Mouse (Mus musculus) heart, embryonic 13.5 days (tissue): ENCODE results near the gene Rbfox1. TPM values are rescaled to one million over a fixed set of nuclear protein-coding genes. Genes with fewer than 3 reads are reported as not detected.

Experiments used
- ATAC-seq: fragments of 200-750 bp; cut with Nextera tagmentation; 2 replicates; pipeline ENCODE4 v1.8.0; 2017; ENCODE audit warnings: moderate TSS enrichment; ENCODE audit not compliant: insufficient number of reproducible peaks, low FRiP score, low TSS enrichment; ENCODE audit errors: extremely low read depth
- H3K27ac ChIP-seq: fragments of 300-500 bp; sonication (generic); replicated peaks from 2 replicates; pipeline ENCODE4 v1.5.1; 2015; ENCODE audit warnings: moderate library complexity, mild to moderate bottlenecking, inconsistent platforms
- H3K27me3 ChIP-seq: fragments of 300-500 bp; sonication (generic); replicated peaks from 2 replicates; pipeline ENCODE4 v1.6.1; 2015; ENCODE audit warnings: mild to moderate bottlenecking, inconsistent platforms
- H3K36me3 ChIP-seq: fragments of 300-500 bp; sonication (generic); 2 replicates; pipeline ENCODE4 v1.6.1; 2015; ENCODE audit warnings: mild to moderate bottlenecking, inconsistent platforms
- H3K4me1 ChIP-seq: fragments of 300-500 bp; sonication (generic); 2 replicates; pipeline ENCODE4 v1.6.1; 2015; ENCODE audit warnings: inconsistent platforms
- H3K4me2 ChIP-seq: fragments of 300-500 bp; sonication (generic); 2 replicates; pipeline ENCODE4 v1.6.1; 2015; ENCODE audit warnings: inconsistent platforms, mild to moderate bottlenecking, moderate library complexity
- H3K4me3 ChIP-seq: fragments of 300-500 bp; sonication (generic); 2 replicates; pipeline ENCODE4 v1.5.1; 2015; ENCODE audit warnings: moderate library complexity, mild to moderate bottlenecking, inconsistent platforms
- H3K9ac ChIP-seq: fragments of 300-500 bp; sonication (generic); 2 replicates; pipeline ENCODE4 v1.6.1; 2015; ENCODE audit warnings: inconsistent platforms, mild to moderate bottlenecking, moderate library complexity
- H3K9me3 ChIP-seq: fragments of 300-500 bp; sonication (generic); 2 replicates; pipeline ENCODE4 v1.6.1; 2016; ENCODE audit warnings: inconsistent platforms
- WGBS: fragments of 180-500 bp; shearing (Covaris S2); methylation state at CpG from one replicate; pipeline ENCODE4 v1.1.7; 2015; ENCODE audit warnings: mixed read lengths; 5-methylcytosine and 5-hydroxymethylcytosine counted together
- polyA plus RNA-seq: library from polyadenylated mRNA; unstranded; fragments of >200 nt; fragmentation: Nextera tagmentation; extraction: Ambion mirVana; gene quantifications from 2 replicates; pipeline ENCODE4 v1.2.1, GENCODE M21; 2015

Rbfox1 gene
- polyA plus RNA-seq, 1 experiment from 2014 or later, result 2.8 TPM

DNA sequence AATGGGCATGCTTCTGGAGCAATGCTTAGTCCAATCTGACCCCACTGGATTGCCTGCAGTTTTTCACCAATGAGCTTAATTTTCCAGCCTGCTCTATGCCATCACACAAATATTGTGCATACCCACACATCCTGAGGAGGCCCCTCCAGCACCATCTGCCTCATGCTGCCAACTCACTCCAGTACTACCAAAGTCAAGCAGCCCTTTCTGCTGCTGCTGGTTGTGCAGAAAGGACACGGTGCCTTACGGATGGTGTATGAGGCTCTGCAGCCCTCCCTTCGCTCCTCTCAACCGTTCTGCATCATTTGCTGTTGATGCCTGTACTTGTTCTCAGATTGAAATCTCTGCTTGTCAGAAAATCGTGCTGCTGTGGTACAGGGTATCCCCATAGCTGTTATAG lies 468.0 kb downstream of the Rbfox1 start:
- no peak overlapping the region for H3K9ac ChIP-seq
- no peak for ATAC-seq
- H3K27ac ChIP-seq, result no peak overlapping the region
- no peaks in the 10 kb centered on the region for H3K9me3 ChIP-seq
- no peak overlapping the region for H3K4me2 ChIP-seq
- 74% methylated on average over 5 of the region's 5 CpGs for WGBS
- peaks cover 10% of the 10 kb centered on the region for H3K4me1 ChIP-seq
- H3K27me3 ChIP-seq, result peaks cover 40% of the 10 kb centered on the region
- no peaks in the 10 kb centered on the region for H3K36me3 ChIP-seq
- no peak overlapping the region for H3K4me3 ChIP-seq

DNA sequence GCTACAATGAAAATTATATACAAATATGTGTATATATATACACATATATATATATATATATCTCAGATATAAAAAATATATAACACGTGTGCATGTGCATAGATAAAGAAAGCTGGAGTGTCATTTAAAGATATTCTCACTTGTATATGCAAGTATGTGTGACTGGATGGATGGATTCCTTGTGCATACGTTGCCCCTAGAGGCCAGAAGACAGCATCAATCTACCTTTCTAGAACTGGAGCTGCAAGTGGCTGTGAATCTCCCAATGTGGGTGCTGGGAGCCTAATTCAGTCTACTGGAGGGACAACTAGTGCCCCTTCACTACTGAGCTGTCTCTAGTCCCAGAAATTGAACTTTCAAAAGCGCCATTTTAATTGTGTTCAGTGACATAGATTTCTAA lies 471.8 kb downstream of the Rbfox1 start:
- H3K4me3 ChIP-seq, result no peak overlapping the region
- H3K4me2 ChIP-seq, result no peak overlapping the region
- no peaks in the 10 kb centered on the region for H3K9me3 ChIP-seq
- 55% methylated on average over 3 of the region's 3 CpGs for WGBS
- no peak for ATAC-seq
- peaks cover 6% of the 10 kb centered on the region; the same call in 1 of the 2 replicates for H3K27me3 ChIP-seq
- no peaks in the 10 kb centered on the region for H3K36me3 ChIP-seq
- H3K4me1 ChIP-seq, result no peaks in the 10 kb centered on the region
- no peak overlapping the region for H3K9ac ChIP-seq
- H3K27ac ChIP-seq, result no peak overlapping the region

DNA sequence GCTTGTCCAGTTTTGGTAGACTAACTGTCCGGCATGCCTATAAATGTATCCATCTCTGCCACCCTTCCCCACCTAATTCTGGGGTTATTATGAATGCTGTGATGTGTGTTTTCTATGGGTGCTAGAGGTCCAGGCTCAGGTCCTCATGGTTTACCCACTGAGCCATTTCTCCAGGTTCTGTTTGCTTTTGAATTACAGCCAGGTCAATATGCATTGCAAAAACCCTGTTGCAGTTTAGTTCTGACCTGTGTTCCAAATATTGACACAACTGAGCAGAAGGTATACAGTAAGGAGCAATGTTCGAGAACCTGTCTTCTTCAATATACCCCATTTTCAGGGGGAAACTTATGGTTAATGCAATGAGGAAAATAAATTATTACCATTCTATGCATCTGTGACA lies 480.6 kb downstream of the Rbfox1 start:
- Histone ChIP-seq H3K27ac (no peak overlapping the region), H3K4me3 (no peak overlapping the region), H3K27me3 (no peaks in the 10 kb centered on the region), H3K9ac (no peak overlapping the region), H3K4me2 (no peak overlapping the region), H3K9me3 (no peaks in the 10 kb centered on the region), H3K4me1 (no peaks in the 10 kb centered on the region), H3K36me3 (no peaks in the 10 kb centered on the region)
- ATAC-seq, result no peak
- 72% methylated on average over 2 of the region's 2 CpGs for WGBS

DNA sequence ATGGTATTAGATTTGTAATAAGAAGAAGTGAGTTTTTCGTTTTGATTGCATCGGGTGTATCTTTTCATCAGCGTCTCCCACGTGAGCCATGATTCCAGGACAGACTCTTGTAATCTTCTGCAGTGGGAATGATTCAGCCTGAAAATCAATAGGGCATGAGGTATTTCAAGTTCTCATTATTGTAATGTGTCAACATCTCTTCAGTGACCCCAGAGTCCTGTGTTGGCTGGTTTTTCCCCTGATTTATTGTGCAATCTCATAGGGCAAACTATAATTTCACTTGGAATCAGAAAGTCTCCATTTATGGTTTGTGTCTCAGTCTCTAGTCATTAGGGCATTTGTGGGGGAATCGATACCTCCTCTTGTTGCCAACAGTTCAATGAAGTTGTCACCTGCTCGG lies 481.5 kb downstream of the Rbfox1 start:
- ATAC-seq, result no peak
- no peaks in the 10 kb centered on the region for H3K4me1 ChIP-seq
- H3K9me3 ChIP-seq, result no peaks in the 10 kb centered on the region
- H3K9ac ChIP-seq, result no peak overlapping the region
- no peak overlapping the region for H3K27ac ChIP-seq
- 74% methylated on average over 6 of the region's 6 CpGs for WGBS
- H3K4me2 ChIP-seq, result no peak overlapping the region
- no peak overlapping the region for H3K4me3 ChIP-seq
- H3K36me3 ChIP-seq, result no peaks in the 10 kb centered on the region
- H3K27me3 ChIP-seq, result no peaks in the 10 kb centered on the region

DNA sequence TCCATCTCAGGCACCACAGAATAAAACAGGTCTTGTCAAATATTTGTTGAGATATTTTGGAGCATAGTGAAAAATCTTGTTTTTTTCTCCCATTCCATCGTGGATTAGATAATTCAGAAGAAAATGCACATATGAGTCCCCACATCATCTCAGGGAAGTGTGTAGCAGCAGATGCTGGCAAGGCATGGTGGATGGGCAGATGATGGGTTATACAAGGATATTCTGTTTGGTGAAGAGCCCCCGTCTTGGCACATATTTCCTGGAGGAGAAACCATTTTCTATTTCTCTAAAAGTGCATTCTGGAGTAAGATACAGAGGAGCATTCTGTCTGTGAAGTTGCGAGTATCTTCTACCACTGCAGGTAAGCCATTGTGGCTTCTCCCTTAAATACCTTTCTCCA lies 495.8 kb downstream of the Rbfox1 start:
- no peaks in the 10 kb centered on the region for H3K9me3 ChIP-seq
- H3K4me3 ChIP-seq, result no peak overlapping the region
- H3K4me1 ChIP-seq, result no peaks in the 10 kb centered on the region
- no peak for ATAC-seq
- H3K36me3 ChIP-seq, result no peaks in the 10 kb centered on the region
- WGBS, result 60% methylated on average over 3 of the region's 3 CpGs
- H3K27ac ChIP-seq, result no peak overlapping the region
- H3K9ac ChIP-seq, result no peak overlapping the region
- no peak overlapping the region for H3K4me2 ChIP-seq
- no peaks in the 10 kb centered on the region for H3K27me3 ChIP-seq

DNA sequence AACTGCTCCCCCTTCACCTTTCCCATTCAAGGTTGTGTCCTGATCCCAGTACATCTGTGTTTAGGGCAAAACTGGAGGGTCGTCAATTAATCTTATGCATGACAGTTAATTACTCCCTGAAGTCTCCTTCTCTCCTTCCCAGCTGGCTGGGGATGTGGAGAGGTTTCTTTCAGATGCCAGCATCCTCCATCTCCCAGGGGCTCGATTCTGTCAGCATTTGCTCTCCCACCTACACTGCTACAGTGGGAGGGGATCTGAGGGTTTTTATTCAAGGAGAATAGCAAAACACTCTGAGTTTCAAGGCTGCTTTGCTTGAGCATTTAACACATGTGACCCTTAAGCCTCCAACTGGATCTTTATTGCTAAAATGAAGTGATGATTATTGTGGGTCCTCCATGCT lies 496.4 kb downstream of the Rbfox1 start:
- ATAC-seq, result no peak
- H3K27ac ChIP-seq, result no peak overlapping the region
- H3K4me1 ChIP-seq, result no peaks in the 10 kb centered on the region
- WGBS, result 61% methylated on average over 2 of the region's 2 CpGs
- no peak overlapping the region for H3K9ac ChIP-seq
- H3K9me3 ChIP-seq, result no peaks in the 10 kb centered on the region
- no peak overlapping the region for H3K4me3 ChIP-seq
- no peaks in the 10 kb centered on the region for H3K36me3 ChIP-seq
- H3K27me3 ChIP-seq, result no peaks in the 10 kb centered on the region
- no peak overlapping the region for H3K4me2 ChIP-seq

DNA sequence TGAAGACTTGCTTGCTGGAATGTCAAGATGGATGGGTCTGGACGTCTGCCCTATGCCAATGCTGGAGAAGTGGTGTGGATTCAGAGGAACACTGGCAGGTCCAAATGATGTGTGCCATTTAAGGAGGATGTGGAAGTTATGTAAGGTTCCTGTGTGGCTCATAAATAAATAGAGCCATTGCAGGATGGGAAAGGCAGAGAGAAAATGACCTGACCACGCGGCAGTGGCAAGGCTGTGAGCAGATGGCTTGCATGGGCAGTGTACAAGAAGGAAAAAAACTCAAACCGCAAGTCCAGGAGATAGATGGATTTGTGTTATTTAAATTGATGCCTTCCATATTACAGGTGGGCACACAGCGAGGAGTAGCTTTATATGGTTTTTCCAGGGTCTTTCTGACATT lies 497.6 kb downstream of the Rbfox1 start:
- no peak overlapping the region for H3K4me2 ChIP-seq
- H3K9ac ChIP-seq, result no peak overlapping the region
- no peak overlapping the region for H3K4me3 ChIP-seq
- WGBS, result 77% methylated on average over 5 of the region's 5 CpGs
- no peak for ATAC-seq
- H3K27ac ChIP-seq, result no peak overlapping the region
- H3K4me1 ChIP-seq, result no peaks in the 10 kb centered on the region
- H3K27me3 ChIP-seq, result no peaks in the 10 kb centered on the region
- no peaks in the 10 kb centered on the region for H3K36me3 ChIP-seq
- H3K9me3 ChIP-seq, result no peaks in the 10 kb centered on the region

DNA sequence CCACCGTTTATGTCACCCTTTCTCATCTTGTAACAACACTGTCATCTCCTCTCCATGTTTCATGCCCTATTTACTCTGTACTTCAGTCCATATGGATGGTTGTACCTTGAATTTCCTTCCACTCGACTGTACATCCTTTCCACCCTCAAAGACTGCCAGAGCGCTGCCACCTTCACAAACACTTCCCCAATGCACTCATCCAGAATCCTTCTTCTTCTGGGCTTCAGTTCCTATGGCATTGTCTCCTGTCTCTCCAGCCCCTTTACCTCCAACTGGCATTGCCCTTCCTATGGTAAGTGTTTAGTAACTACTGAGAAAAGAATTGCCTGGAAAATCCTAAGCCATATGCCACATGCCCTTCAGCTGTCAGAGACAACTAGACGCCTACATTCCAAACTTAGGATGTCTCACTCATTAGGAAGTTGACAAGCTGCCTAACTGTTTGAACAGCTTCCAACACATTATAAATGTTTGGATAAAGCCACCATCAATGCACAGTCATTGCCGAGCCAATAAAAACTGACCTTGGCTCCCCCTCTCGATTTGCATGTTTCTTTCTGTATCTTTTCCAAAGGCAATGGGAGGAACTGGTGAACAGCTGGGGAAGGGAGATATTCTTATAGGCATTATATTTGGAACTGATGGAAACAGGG lies 505.2 kb downstream of the Rbfox1 start:
- Histone ChIP-seq H3K27ac (no peak overlapping the region), H3K4me3 (no peak overlapping the region), H3K9me3 (no peaks in the 10 kb centered on the region), H3K4me1 (no peaks in the 10 kb centered on the region), H3K4me2 (no peak overlapping the region), H3K9ac (no peak overlapping the region), H3K36me3 (no peaks in the 10 kb centered on the region), H3K27me3 (no peaks in the 10 kb centered on the region)
- no peak for ATAC-seq
- 66% methylated on average over 6 of the region's 6 CpGs for WGBS

DNA sequence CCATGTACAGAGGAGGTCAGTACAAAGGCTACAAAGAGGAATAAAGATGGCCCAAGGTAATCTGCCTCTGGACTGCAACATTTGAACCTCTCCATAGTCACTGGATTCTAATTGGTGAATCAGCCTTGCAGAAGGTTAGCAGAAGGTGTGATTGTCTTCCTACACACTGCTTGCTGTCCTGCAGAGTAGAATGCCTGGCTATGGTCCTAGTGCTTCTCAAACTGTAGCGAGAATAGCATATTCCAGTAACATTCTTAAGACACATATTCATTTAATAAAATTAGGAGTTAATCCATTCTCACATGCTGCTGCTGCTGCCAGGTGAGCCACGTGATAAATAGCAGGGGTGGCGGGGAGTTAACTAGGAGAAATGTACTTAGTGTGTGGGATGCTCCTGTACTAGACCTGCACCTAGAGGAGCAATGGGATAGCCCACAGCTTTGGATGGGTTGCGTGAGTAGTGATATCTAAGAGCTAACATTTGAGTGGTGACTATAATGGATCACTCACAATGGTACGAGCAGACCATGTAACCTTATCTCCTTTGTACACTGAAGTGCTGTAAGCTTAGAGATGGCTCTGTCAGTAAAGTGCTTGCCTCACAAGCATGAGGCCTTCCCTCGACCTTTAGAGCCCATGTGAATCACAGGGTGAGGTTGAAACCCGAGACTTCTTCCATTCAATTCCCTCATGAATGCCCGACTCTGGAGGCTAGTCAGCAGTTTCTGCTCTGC lies 511.7 kb downstream of the Rbfox1 start:
- Histone ChIP-seq H3K9ac (no peak overlapping the region), H3K36me3 (no peaks in the 10 kb centered on the region), H3K4me1 (no peaks in the 10 kb centered on the region), H3K27ac (no peak overlapping the region), H3K27me3 (no peaks in the 10 kb centered on the region), H3K4me3 (no peak overlapping the region), H3K4me2 (no peak overlapping the region), H3K9me3 (no peaks in the 10 kb centered on the region)
- no peak for ATAC-seq
- WGBS, result 58% methylated on average over 8 of the region's 8 CpGs

DNA sequence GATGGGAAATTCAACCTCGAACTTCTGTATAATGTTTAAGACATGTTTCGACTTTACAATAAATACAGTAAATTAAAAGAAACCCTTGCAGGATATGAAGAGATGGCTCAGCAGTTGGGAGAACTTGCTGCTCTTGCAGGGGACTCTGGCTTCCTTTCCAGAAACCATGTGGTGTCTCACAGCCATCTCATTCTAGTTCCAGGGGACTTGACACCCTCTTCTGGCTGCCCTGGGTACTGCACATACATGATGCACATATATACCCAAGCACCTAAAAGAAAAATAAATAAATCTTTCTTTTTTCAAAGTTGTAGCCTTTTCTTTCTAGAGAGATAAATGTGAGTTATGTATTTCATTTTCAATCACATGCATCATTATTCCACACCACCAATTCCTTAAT lies 512.5 kb downstream of the Rbfox1 start:
- 90% methylated on average over 2 of the region's 2 CpGs for WGBS
- ATAC-seq, result no peak

DNA sequence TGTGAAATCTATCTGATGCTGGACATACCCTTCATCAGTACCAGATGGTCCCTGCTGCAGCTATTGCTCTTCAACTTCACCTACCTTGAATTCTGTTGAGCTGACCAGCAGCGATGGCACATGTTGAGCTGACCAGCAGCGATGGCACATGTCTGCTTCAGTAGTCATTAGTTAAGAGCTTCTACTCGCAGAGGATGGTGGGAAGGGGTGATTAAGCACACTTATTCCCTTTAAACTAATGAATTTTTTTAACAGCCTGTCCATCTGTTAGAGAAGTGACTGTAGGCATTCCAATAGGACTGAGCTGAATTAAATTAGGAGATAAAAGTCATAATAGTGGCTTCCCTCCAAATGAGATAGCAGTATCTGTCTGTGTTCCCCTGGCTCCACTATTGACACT lies 517.7 kb downstream of the Rbfox1 start:
- ATAC-seq, result no peak
- no peak overlapping the region for H3K9ac ChIP-seq
- H3K27me3 ChIP-seq, result no peaks in the 10 kb centered on the region
- no peak overlapping the region for H3K27ac ChIP-seq
- 83% methylated on average over 3 of the region's 3 CpGs for WGBS
- H3K4me1 ChIP-seq, result no peaks in the 10 kb centered on the region
- no peaks in the 10 kb centered on the region for H3K36me3 ChIP-seq
- no peak overlapping the region for H3K4me3 ChIP-seq
- no peak overlapping the region for H3K4me2 ChIP-seq
- no peaks in the 10 kb centered on the region for H3K9me3 ChIP-seq

More for the DNA sequence above, 512.5 kb downstream of the Rbfox1 start:
- Histone ChIP-seq H3K27me3 (no peaks in the 10 kb centered on the region), H3K4me3 (no peak overlapping the region), H3K4me2 (no peak overlapping the region), H3K4me1 (no peaks in the 10 kb centered on the region), H3K36me3 (no peaks in the 10 kb centered on the region), H3K9me3 (no peaks in the 10 kb centered on the region), H3K9ac (no peak overlapping the region), H3K27ac (no peak overlapping the region)

DNA sequence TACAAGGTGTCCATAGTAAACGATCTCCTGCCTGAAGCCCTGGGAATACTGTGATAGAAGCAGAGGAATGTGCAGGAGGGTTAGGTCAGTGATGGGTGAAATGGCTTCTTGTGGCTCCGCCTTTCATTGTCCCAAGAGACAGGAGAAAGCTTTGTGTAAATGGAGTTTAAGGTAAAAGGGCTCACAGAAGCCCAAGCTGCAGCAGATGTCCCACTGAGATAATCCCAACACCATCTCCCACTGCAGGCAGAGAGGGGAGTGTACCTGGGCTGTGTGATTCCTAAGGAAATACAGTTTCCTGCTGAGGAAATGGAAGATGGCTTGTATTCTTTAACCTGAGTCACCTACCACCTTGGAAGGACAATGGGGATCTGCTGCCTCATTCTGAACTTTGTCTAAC lies 529.7 kb downstream of the Rbfox1 start:
- ATAC-seq, result no peak
- Histone ChIP-seq H3K9me3 (no peaks in the 10 kb centered on the region), H3K27me3 (no peaks in the 10 kb centered on the region), H3K4me3 (no peak overlapping the region), H3K4me2 (no peak overlapping the region), H3K36me3 (no peaks in the 10 kb centered on the region), H3K9ac (no peak overlapping the region), H3K4me1 (no peaks in the 10 kb centered on the region), H3K27ac (no peak overlapping the region)
- WGBS, result 37% methylated on average over 2 of the region's 2 CpGs
